Mouse (Mus musculus) C2C12 (cell line): Measurements from ENCODE around the gene Zfp524. TPM values are rescaled to one million over a fixed set of nuclear protein-coding genes. Genes with fewer than 3 reads are reported as not detected.

Experiments used
- H3K27me3 ChIP-seq: one replicate; pipeline ENCODE4 v1.6.1; 2011; ENCODE audit not compliant: control insufficient read depth, insufficient read depth, insufficient read length
- H3K36me3 ChIP-seq: one replicate; pipeline ENCODE4 v1.6.1; 2011; ENCODE audit not compliant: control insufficient read depth, insufficient read depth
- H3K4me3 ChIP-seq: one replicate; pipeline ENCODE4 v1.5.1; 2011; ENCODE audit warnings: mild to moderate bottlenecking, control low read depth; ENCODE audit not compliant: poor library complexity, insufficient read depth, severe bottlenecking
- H3K79me2 ChIP-seq: one replicate; pipeline ENCODE4 v1.6.1; 2011; ENCODE audit not compliant: control insufficient read depth, insufficient read depth
- H3K79me3 ChIP-seq: one replicate; pipeline ENCODE4 v1.6.1; 2011; ENCODE audit warnings: low read depth, control low read depth
- H3ac ChIP-seq: one replicate; pipeline ENCODE3; 2011; ENCODE audit warnings: low read depth; ENCODE audit not compliant: control insufficient read depth, insufficient read length
- CEBPB ChIP-seq: IDR thresholded peaks from one replicate; pipeline ENCODE4 v1.6.1; 2011; ENCODE audit warnings: low read depth, mild to moderate bottlenecking, control low read depth, moderate library complexity
- CTCF ChIP-seq: IDR thresholded peaks from one replicate; pipeline ENCODE4 v1.5.1; 2011; ENCODE audit not compliant: control insufficient read depth, insufficient read depth, insufficient read length
- FOSL1 ChIP-seq: IDR thresholded peaks from one replicate; pipeline ENCODE4 v1.8.0; 2011; ENCODE audit warnings: mild to moderate bottlenecking, low read length; ENCODE audit not compliant: poor library complexity, insufficient read depth, severe bottlenecking
- MAX ChIP-seq: IDR thresholded peaks from one replicate; pipeline ENCODE4 v1.6.1; 2011; ENCODE audit warnings: mild to moderate bottlenecking, control low read depth
- MYOD1 ChIP-seq: IDR thresholded peaks from one replicate; pipeline ENCODE4 v1.6.1; 2011; ENCODE audit warnings: low read depth; ENCODE audit not compliant: control insufficient read depth, insufficient read length
- MYOG ChIP-seq: IDR thresholded peaks from one replicate; pipeline ENCODE4 v1.6.1; 2011; ENCODE audit not compliant: control insufficient read depth, insufficient read length; ENCODE audit errors: extremely low read depth
- USF1 ChIP-seq: IDR thresholded peaks from one replicate; pipeline ENCODE4 v1.6.1; 2011; ENCODE audit warnings: low read depth, mild to moderate bottlenecking, control low read depth, moderate library complexity
- polyA plus RNA-seq: library from polyadenylated mRNA; unstranded; fragments of >200 nt; fragmentation: generic; extraction: Trizol; gene quantifications from one replicate; pipeline ENCODE4 v1.2.1, GENCODE M21; 2012; ENCODE audit warnings: missing spikeins

Zfp524 gene
- polyA plus RNA-seq, 1 experiment, result 12.9 TPM

DNA sequence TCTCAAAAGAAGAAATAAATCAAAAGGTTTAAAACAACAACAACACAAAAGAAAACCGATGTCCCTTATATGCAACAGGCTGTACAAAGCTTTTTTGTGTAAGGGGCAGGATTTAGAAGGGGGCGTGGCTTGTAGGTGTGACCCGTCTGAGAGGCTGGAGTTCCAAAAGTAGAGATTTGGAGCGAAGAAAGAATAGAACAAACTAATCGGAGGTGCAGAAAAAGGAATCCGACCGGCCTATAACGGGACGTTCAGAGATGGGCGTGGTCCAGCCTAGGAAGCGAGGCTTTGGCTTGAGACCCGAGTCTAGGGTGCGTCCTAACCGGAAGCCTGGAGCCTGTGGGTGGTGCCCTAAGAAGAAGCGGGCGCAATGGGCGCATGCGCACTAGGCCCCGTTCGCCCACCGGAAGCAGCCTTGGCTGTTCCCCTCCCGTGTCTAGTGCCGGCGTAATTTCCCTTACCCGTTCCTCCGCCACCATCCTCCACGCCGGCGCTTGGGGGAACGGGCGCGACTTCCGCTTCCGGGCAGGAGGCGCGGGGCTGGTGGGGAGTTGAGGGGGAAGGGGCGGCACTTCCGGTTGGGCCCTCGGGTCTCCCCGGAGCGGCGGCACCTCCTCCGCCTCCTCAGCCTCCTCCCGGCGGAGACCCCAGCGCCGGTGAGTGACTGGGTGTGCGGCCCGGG, 5.9 kb downstream of the Zfp524 start, which contains the start of the genes Zfp865 and Ccdc106:
TSS of gene Zfp865 (plus strand) at position 377 of the 682 bp plus-strand sequence.
TSS of gene Ccdc106 (plus strand) at position 554 of the 682 bp plus-strand sequence.
- peaks cover 38% of the 10 kb centered on the region for H3K79me3 ChIP-seq
- H3ac ChIP-seq, result peak within 1 kb of the TSS; percentile 91
- peaks cover 57% of the 10 kb centered on the region for H3K79me2 ChIP-seq
- H3K36me3 ChIP-seq, result peaks cover 38% of the 10 kb centered on the region
- no peak for TF ChIP-seq MYOG
- no peak for TF ChIP-seq CEBPB
- TF ChIP-seq MAX, result peak; percentile 24
- no peak for TF ChIP-seq MYOD1
- H3K27me3 ChIP-seq, result no peaks in the 10 kb centered on the region
- H3K4me3 ChIP-seq, result peak within 1 kb of the TSS; percentile 69

DNA sequence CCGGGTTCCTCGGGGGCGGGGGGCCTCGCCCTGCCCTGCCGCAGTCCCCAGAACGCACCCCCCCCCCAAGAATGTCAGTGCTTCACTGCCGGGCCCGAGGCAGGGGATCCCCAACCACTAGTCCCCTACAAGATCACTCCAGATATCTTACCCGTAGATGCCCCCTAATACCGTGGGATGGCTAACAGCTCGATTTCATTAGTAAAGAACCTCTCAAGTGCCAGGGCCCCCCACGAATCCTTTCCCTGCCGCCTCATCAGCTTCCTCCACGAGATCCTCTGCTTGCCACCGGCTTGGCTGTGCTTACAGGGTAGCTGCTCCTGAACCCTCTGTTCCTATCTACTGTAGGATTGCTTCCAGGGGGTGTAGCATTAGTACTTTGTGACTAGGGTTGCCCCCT, 6.5 kb downstream of the Zfp524 start:
- H3K79me3 ChIP-seq, result peaks cover 42% of the 10 kb centered on the region
- H3K4me3 ChIP-seq, result peak overlapping the region; percentile 69
- peak overlapping the region; percentile 91 for H3ac ChIP-seq
- no peak for TF ChIP-seq CEBPB
- TF ChIP-seq USF1, result no peak
- no peak for TF ChIP-seq MYOG
- TF ChIP-seq MYOD1, result no peak
- TF ChIP-seq CTCF, result no peak
- no peak for TF ChIP-seq FOSL1
- TF ChIP-seq MAX, result no peak
- peaks cover 43% of the 10 kb centered on the region for H3K36me3 ChIP-seq
- H3K27me3 ChIP-seq, result no peaks in the 10 kb centered on the region
- H3K79me2 ChIP-seq, result peaks cover 63% of the 10 kb centered on the region

DNA sequence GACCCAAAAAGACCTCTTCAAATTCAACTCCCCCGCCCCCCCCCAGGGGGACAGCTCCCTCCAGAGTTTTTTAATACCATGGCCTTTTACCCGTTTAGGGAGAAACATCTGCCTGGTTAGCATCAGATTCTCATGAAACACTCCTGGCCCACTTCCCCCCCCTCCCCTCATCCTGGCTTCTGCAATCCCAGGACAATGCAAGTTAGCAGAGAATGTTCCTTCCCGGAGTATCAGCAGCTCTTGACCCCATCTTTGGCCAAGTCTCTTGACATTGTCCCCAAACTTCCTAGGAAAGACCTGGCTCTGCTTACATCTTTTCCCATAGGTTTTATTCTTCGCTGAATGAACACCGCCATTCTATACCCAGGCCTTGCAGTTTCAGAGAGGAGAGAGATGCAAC, 7.0 kb downstream of the Zfp524 start:
- Histone ChIP-seq H3ac (peak overlapping the region; percentile 91), H3K27me3 (no peaks in the 10 kb centered on the region), H3K79me3 (peaks cover 45% of the 10 kb centered on the region), H3K36me3 (peaks cover 48% of the 10 kb centered on the region), H3K79me2 (peaks cover 68% of the 10 kb centered on the region), H3K4me3 (peak overlapping the region; percentile 69)
- TF ChIP-seq USF1 (no peak), MAX (no peak), CEBPB (no peak), MYOG (no peak), CTCF (no peak), FOSL1 (no peak), MYOD1 (no peak)

DNA sequence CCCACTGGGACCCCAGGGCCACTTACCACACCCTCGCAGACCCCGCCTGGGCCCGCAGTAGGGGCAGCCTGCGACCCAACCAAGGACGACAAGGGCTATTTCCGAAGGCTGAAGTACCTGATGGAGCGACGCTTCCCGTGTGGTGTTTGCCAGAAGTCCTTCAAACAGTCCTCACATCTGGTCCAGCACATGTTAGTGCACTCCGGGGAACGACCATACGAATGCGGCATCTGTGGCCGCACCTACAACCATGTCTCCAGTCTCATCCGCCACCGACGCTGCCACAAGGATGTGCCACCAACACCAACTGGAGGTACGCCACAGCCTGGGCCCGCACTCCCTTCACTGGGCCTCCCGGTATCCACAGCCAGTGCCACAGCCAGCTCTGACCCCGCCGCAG, 15.3 kb downstream of the Zfp524 start:
- peaks cover 76% of the 10 kb centered on the region for H3K36me3 ChIP-seq
- peaks cover 22% of the 10 kb centered on the region for H3K79me2 ChIP-seq
- TF ChIP-seq FOSL1, result no peak
- no peak for TF ChIP-seq CEBPB
- TF ChIP-seq MYOG, result no peak
- TF ChIP-seq USF1, result no peak
- no peak for TF ChIP-seq CTCF
- no peak for TF ChIP-seq MYOD1
- TF ChIP-seq MAX, result no peak
- H3K27me3 ChIP-seq, result no peaks in the 10 kb centered on the region
- H3ac ChIP-seq, result no peak overlapping the region
- H3K4me3 ChIP-seq, result no peak overlapping the region
- H3K79me3 ChIP-seq, result peaks cover 11% of the 10 kb centered on the region

DNA sequence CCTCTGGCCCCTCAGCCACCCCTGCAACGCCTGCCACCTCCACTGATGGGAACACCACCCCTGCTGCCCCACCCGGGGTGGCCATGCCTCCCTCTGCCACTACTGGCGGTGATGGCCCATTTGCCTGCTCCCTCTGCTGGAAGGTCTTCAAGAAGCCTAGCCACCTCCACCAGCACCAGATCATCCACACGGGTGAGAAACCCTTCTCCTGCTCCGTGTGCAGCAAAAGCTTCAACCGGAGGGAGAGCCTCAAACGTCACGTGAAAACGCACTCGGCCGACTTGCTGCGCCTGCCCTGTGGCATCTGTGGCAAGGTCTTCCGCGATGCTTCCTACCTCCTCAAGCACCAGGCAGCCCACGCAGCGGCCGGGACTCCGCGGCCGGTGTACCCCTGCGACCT, 15.7 kb downstream of the Zfp524 start:
- Histone ChIP-seq H3K79me3 (peaks cover 7% of the 10 kb centered on the region), H3K27me3 (no peaks in the 10 kb centered on the region), H3K79me2 (peaks cover 18% of the 10 kb centered on the region), H3K36me3 (peaks cover 73% of the 10 kb centered on the region), H3K4me3 (no peak overlapping the region), H3ac (no peak overlapping the region)
- no peak for TF ChIP-seq CTCF
- TF ChIP-seq MAX, result no peak
- no peak for TF ChIP-seq CEBPB
- no peak for TF ChIP-seq FOSL1

DNA sequence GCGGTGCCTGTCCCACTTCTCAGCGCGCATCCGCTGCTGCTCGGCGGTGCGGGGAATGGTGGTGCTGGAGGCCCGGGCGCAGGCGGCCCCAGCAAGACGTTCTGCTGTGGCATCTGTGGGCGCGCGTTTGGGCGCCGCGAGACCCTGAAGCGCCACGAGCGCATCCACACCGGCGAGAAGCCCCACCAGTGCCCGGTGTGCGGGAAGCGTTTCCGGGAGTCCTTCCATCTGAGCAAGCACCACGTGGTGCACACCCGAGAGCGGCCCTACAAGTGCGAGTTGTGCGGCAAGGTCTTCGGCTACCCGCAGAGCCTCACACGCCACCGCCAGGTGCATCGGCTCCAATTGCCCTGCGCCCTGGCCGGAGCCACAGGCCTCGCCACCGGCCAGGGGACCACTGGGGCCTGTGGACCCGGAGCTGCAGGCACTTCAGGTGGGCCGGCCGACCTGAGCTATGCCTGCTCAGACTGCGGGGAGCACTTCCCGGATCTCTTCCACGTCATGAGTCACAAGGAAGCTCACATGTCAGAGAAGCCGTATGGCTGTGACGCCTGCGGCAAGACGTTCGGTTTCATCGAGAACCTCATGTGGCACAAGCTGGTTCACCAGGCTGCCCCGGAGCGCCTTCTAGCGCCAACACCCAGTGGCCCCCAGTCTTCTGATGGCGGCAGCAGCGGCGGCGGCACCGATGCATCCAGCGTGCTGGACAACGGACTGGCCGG, 16.5 kb downstream of the Zfp524 start:
- no peak overlapping the region for H3ac ChIP-seq
- TF ChIP-seq FOSL1 (no peak), USF1 (no peak), MYOD1 (no peak), CEBPB (no peak), MAX (no peak), MYOG (no peak), CTCF (no peak)
- peaks cover 3% of the 10 kb centered on the region for H3K79me3 ChIP-seq
- peaks cover 66% of the 10 kb centered on the region for H3K36me3 ChIP-seq
- H3K4me3 ChIP-seq, result no peak overlapping the region
- H3K27me3 ChIP-seq, result no peaks in the 10 kb centered on the region
- H3K79me2 ChIP-seq, result peaks cover 10% of the 10 kb centered on the region
